Mouse (Mus musculus): ENCODE measurements around the gene Mto1.

- TF ChIP-seq ZMIZ1 (IDR thresholded peaks at IDR 0.05; ENCODE audit: low read depth, low read length) (no peak), MAFK (IDR thresholded peaks at IDR 0.05; ENCODE audit: borderline replicate concordance, low read depth, low read length) (0 out of 2 replicates have a peak, but pooled peaks have one; percentile 26), ZC3H11A (IDR thresholded peaks at IDR 0.05; ENCODE audit: low read depth, low read length) (no peak), CTCF (IDR thresholded peaks at IDR 0.05 in 2 of 3, conservative IDR thresholded peaks at IDR 0.05 in 1 of 3; ENCODE audit: control insufficient read depth in 1 of 3, insufficient read depth in 1 of 3, low read depth in 2 of 3, low read length in 3 of 3, poor library complexity in 1 of 3, severe bottlenecking in 1 of 3) (no peak)
These were observed 68.1 kb downstream of the Mto1 start for GRCm38 (mm10) chr9:78516125-78516524.
